Mouse (Mus musculus) testis, postnatal 10 days (tissue): ENCODE results near the gene Cep250.
"Not testable (repeated sequence)": the region's sequence is repeated elsewhere in the genome, so short reads cannot be mapped to it uniquely, and the experiment has no call there.

ENCODE experiments used
- DNase-seq: peaks from one replicate; pipeline ENCODE4 v3.0.0; 2021; ENCODE audit warnings: low spot score

The Cep250 gene

GRCm38 (mm10) chr2:155956134-155957059 is at the start of gene Cep250:
Cep250 (plus strand) TSS chr2:155956458.
- DNase-seq = peak; percentile 92

GRCm38 (mm10) chr2:155914684-155915083 is 41.6 kb upstream of the Cep250 start:
- no peak for DNase-seq

- DNase-seq = no peak
Measured at GRCm38 (mm10) chr2:155923143-155923542, 33.1 kb upstream of the Cep250 start.

GRCm38 (mm10) chr2:155925213-155925612 is 31.0 kb upstream of the Cep250 start:
- not testable (repeated sequence) for DNase-seq

- DNase-seq = no peak
Measured at GRCm38 (mm10) chr2:155928711-155929345, 27.4 kb upstream of the Cep250 start.

GRCm38 (mm10) chr2:155929531-155930442 is 26.5 kb upstream of the Cep250 start, which contains the start of gene Uqcc1:
Uqcc1 (minus strand) TSS chr2:155930310.
- peak; percentile 89 for DNase-seq

GRCm38 (mm10) chr2:155939897-155940529 is 16.2 kb upstream of the Cep250 start:
- no peak for DNase-seq

- no peak for DNase-seq
Measured at GRCm38 (mm10) chr2:155940681-155941080, 15.6 kb upstream of the Cep250 start, which contains the start of gene Gm15557. Gm15557 (plus strand) TSS chr2:155940728.

GRCm38 (mm10) chr2:155941697-155942442 is 14.4 kb upstream of the Cep250 start:
- peak; percentile 65 for DNase-seq

- peak; percentile 55 for DNase-seq
Measured at GRCm38 (mm10) chr2:155943463-155943862, 12.8 kb upstream of the Cep250 start.

- no peak for DNase-seq
Measured at GRCm38 (mm10) chr2:155944685-155945084, 11.6 kb upstream of the Cep250 start.

GRCm38 (mm10) chr2:155945124-155945523 is 11.1 kb upstream of the Cep250 start, which contains the start of gene Gdf5:
Gdf5 (minus strand) TSS chr2:155945367.
- DNase-seq = no peak

GRCm38 (mm10) chr2:155945580-155945979 is 10.7 kb upstream of the Cep250 start:
- no peak for DNase-seq

- peak; percentile 92 for DNase-seq
Measured at GRCm38 (mm10) chr2:155946069-155946468, 10.2 kb upstream of the Cep250 start.

GRCm38 (mm10) chr2:155946499-155946898 is 9.8 kb upstream of the Cep250 start:
- no peak for DNase-seq

GRCm38 (mm10) chr2:155947390-155948002 is 8.8 kb upstream of the Cep250 start:
- no peak for DNase-seq

- no peak for DNase-seq
Measured at GRCm38 (mm10) chr2:155949362-155949761, 6.9 kb upstream of the Cep250 start.

GRCm38 (mm10) chr2:155952006-155952405 is 4.3 kb upstream of the Cep250 start:
- peak; percentile 73 for DNase-seq

GRCm38 (mm10) chr2:155959981-155960380 is 3.7 kb downstream of the Cep250 start:
- DNase-seq = no peak

GRCm38 (mm10) chr2:155961862-155962261 is 5.6 kb downstream of the Cep250 start:
- DNase-seq = no peak
